Mouse (Mus musculus): ENCODE measurements around the gene Inppl1. TPM values are rescaled to one million over a fixed set of nuclear protein-coding genes. Genes with fewer than 3 reads are reported as not detected.
A peak's percentile ranks its signal among the peaks of the same experiment; 100 is the strongest.

The Inppl1 gene
- polyA plus RNA-seq, 2 experiments from 2014 or later, result 1.5 to 2.6 TPM

- no peak for ATAC-seq
Observed at GRCm38 (mm10) chr7:101837154-101837605, 849 bp downstream of the Inppl1 start.

- peak; percentile 51 for ATAC-seq
Observed at GRCm38 (mm10) chr7:101836271-101837153, 1.5 kb downstream of the Inppl1 start.

- no peak for ATAC-seq
Observed at GRCm38 (mm10) chr7:101835457-101836109, 2.4 kb downstream of the Inppl1 start.

DNA sequence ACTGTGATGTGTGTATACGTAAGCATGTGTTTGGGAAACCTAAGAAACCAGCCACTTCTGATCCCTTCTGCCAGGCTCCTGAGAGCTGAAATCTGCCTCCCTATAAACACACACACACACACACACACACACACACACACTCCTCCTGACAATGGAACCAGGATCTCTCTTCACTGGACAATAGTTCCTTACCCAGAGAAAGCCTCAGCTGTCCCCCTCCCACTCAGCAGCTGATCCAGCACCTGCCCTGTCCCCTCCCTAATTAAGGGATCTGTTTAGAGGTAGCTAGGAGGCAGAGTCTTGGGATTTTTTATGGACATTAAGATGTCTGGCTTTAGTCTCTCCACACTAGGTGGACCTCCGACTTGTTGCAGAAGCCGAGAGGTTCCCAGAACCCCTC lies 3.1 kb downstream of the Inppl1 start:
- no peak for ATAC-seq

GRCm38 (mm10) chr7:101833916-101834584 lies 4.0 kb downstream of the Inppl1 start:
- ATAC-seq, result no peak

DNA sequence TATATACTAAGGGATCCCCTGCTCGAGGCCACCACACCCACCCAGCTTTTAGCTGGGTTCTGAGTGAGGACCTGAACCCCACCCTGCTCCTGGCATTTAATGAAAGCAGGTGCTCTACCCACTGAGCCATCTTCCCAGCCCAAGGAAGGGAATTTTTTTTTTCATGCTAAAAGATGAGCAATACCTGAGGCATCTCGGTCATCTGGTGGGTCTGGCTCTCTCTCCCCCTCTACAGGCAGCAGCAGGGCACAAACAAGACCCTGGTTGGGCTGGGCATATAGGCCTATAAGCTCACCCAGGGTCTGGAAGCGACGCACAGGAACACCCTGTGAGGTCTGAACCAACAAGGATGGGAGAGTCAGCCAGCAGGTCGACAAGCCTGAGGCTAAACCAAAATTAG lies 4.7 kb downstream of the Inppl1 start:
- no peak for ATAC-seq

GRCm38 (mm10) chr7:101832372-101832771 lies 5.7 kb downstream of the Inppl1 start:
- ATAC-seq, result no peak

DNA sequence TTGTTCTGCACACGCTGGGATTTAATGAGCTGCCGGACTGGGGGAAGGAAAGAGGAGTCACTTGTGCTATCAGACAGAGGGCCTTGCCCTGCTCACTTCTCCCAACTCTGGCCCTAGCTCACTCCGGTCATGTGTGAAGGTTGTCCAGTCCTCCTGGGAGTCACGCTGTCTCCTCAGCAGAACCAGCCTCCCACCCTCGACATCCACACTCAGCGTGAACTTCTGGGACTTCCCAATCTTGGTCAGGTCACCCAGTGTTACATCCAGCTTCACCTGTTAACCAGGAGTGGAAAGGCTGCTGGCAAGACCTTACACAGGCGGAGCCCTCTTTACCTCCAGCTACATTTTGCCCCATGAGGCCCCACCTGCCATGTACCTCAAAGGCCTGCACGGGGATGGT lies 6.6 kb downstream of the Inppl1 start:
- no peak for ATAC-seq

- no peak for ATAC-seq
Observed at GRCm38 (mm10) chr7:101830373-101830772, 7.7 kb downstream of the Inppl1 start.

- no peak for ATAC-seq
Observed at GRCm38 (mm10) chr7:101823758-101824630, 14.0 kb downstream of the Inppl1 start.

DNA sequence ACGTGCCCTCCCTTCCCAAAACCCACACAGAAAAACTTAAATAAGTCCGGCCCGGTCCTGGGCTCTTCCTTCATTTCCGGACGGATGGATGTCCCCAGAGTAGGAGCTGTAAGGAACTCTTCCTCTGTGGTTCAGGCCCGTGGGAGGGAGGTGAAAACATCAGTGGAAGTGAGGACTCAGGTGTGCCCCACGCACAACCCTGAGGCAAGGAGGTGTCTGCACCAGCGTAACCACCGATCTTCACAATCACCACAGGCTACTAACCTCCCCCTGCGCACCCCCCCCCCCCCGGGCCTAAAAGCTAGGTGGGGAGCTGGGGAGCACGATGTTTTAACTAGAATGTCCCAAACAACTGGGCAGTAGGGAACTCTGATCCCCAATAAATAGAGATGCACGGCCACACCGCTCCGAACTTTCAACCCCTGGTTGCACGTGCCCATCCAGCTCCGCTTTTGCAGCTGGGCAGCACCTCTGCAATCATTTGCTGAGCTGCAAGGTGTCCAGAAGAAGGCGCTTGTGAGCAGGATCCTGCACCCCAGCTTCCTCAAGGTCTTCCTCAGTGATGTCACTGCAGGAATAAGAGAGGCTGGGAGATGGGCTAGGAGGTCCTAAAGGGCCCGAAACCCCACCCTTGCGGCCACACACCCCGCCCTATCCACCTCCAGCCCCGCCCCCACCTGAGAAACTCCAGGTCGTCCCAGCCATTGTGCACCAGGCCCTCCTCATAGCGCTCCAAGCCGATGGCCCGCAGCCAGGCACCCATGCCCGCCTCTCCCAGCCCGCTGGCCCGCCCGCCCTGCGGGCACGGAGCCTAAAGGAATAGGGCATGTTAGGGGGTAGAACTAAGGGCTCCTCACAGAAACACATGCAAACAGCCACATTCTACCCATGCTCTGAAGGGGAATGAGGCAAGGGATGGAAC lies 14.9 kb downstream of the Inppl1 start:
- no peak for ATAC-seq

DNA sequence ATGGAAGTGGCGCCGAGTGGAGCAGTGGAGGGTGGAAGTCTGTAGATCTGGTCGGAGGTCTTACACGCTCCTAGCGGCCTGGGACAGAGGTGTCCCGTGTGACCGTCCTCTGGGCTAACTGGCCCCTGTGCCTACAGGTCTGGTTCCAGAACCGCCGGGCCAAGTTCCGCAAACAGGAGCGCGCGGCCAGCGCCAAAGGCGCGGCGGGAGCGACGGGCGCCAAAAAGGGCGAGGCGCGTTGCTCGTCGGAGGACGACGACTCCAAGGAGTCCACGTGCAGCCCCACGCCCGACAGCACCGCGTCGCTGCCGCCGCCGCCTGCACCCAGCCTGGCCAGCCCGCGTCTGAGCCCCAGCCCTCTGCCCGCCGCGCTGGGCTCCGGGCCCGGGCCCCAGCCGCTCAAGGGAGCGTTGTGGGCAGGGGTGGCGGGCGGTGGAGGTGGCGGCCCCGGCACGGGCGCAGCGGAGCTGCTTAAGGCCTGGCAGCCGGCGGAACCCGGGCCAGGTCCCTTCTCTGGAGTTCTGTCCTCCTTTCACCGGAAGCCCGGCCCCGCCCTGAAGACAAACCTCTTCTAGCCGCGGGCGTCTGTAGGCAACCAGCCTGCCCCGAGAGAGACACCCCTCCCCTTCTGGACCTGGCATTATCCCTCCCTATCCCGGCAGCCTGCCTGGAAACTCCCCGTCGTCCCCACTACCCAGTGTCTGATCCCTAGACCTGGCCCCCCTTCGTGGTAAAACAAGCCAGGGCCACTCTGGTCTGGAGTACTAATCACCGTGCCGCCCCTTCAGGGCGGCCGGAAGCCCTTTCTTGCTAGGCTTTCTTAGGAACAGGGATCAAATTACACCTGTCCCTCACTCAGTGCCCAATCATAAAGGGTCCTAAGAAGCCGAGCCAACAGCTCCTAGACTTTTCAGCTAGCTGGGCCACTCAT lies 16.2 kb downstream of the Inppl1 start:
- peak; percentile 77 for ATAC-seq

DNA sequence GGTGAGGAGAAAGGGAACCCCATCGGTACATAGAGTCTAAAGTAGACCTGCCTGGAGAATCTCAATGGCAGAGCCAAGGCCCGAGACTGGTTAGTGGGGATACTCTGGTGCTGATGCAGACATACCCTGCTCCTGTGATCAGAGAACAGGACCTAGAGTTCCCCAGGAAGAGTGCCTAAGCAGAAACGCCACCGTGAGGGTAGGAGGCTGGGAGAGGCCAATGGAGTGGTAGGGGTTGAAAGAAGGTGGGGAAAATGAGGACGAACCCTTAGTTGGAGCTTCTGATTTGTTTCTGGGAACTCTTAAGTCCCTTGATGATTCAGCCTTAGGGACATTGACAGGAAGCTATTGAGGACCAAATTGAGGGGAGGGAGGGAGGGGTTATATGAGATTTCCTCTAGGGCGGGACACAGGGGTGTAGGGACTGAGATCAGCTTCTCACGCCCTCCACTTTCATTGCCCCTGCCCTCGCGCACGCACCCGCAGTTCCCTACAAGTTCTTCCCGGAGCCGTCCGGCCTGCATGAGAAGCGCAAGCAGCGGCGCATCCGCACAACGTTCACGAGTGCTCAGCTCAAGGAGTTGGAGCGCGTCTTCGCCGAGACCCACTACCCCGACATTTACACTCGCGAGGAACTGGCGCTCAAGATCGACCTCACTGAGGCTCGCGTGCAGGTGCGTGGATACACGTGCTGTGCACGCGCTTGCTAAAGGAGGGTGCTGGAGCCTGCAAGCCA lies 17.6 kb downstream of the Inppl1 start:
- ATAC-seq, result no peak

- ATAC-seq, result no peak
Observed at GRCm38 (mm10) chr7:101817861-101818401, 20.1 kb downstream of the Inppl1 start, which contains the start of gene Phox2a. Gene Phox2a, plus strand, starts transcription at chr7:101818313.

GRCm38 (mm10) chr7:101777053-101777452 lies 61.0 kb downstream of the Inppl1 start:
- no peak for ATAC-seq

DNA sequence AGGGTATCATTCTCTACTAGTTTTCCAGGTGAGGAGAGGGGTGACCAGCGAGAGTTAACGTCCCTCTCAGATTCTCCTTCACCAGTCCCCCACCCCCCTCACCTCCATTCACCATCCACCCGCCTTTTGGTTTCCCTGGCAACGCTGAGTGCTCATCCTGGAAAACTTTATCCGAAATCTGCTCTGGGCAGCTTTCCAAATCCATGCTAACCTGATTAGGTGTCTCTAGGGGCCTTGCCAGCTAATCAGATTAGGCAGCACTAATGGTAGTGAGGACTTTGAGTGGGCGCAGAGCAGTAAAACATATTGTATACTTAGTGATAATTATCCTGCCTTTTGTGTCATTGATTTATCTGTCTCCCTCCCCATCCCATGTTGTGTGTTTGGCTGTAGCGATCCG lies 65.3 kb downstream of the Inppl1 start:
- no peak for ATAC-seq
